Mouse (Mus musculus) lung, postnatal 0 days (tissue): ENCODE data around the gene Brd4.

Source experiments
- CTCF ChIP-seq: IDR thresholded peaks from 2 replicates; pipeline ENCODE4 v1.5.1; 2016; ENCODE audit warnings: antibody characterized with exemption, mild to moderate bottlenecking
- EP300 ChIP-seq: IDR thresholded peaks from 2 replicates; pipeline ENCODE4 v1.6.1; 2016; ENCODE audit warnings: antibody characterized with exemption, mild to moderate bottlenecking, control low read depth

GRCm38 (mm10) chr17:32169518-32170225 lies 114.8 kb downstream of the Brd4 start:
- TF ChIP-seq CTCF (no peak), EP300 (no peak)
